Mouse (Mus musculus) myocyte (in vitro differentiated cells): Measurements from ENCODE around the gene Aurkc.
"Not testable (repeated sequence)": the region's sequence is repeated elsewhere in the genome, so short reads cannot be mapped to it uniquely, and the experiment has no call there.

Experiments used
- CEBPB ChIP-seq: IDR thresholded peaks from 2 replicates; pipeline ENCODE4 v1.6.1; 2011; ENCODE audit warnings: mild to moderate bottlenecking, moderate library complexity; ENCODE audit not compliant: poor library complexity, insufficient read depth, severe bottlenecking
- E2F4 ChIP-seq: IDR thresholded peaks from one replicate; pipeline ENCODE4 v1.6.1; 2011; ENCODE audit warnings: mild to moderate bottlenecking, control low read depth, moderate library complexity; ENCODE audit not compliant: insufficient read depth
- MYOD1 ChIP-seq, 3 experiments: IDR thresholded peaks; one replicate each; pipeline ENCODE4 v1.6.1; 2011; ENCODE audit warnings: control low read depth in 2 of 3, low read depth in 2 of 3, mild to moderate bottlenecking in 2 of 3, moderate library complexity in 1 of 3; ENCODE audit not compliant: insufficient read length in 2 of 3, control insufficient read depth in 1 of 3
- POLR2A ChIP-seq: IDR thresholded peaks from one replicate; pipeline ENCODE4 v1.6.1; 2011; ENCODE audit warnings: low read depth, mild to moderate bottlenecking, control low read depth, moderate library complexity; ENCODE audit not compliant: insufficient read length
- POLR2AphosphoS2 ChIP-seq: IDR thresholded peaks from one replicate; pipeline ENCODE4 v1.6.1; 2011; ENCODE audit warnings: low read depth, control low read depth; ENCODE audit not compliant: insufficient read length
- REST ChIP-seq: IDR thresholded peaks from one replicate; pipeline ENCODE4 v1.6.1; 2011; ENCODE audit warnings: mild to moderate bottlenecking, control low read depth, moderate library complexity; ENCODE audit not compliant: insufficient read depth, insufficient read length

GRCm38 (mm10) chr7:6995251-6995650 lies at the start of gene Aurkc:
- not testable (repeated sequence) for TF ChIP-seq REST; POLR2AphosphoS2; E2F4; POLR2A; MYOD1 (IDR thresholded peaks at IDR 0.05; ENCODE audit: control insufficient read depth in 1 of 3, insufficient read length in 2 of 3, low read depth in 2 of 3); CEBPB
